11 mouse cellular contexts compared by ENCODE assay signal in genomic region chr13:57945197-57945596, GRCm38 (mm10). TPM values are rescaled to one million over a fixed set of nuclear protein-coding genes. Genes with fewer than 3 reads are reported as not detected.
A peak's percentile ranks its signal among the peaks of the same experiment; 100 is the strongest.
DNase-seq lines count a peak whose midpoint lies in the region; ATAC-seq lines count a peak whose summit lies in the region.
"Had no signal": no experiment of that assay in that cellular context is flagged by ENCODE, and none has a peak within 500 bp of the region (broad histone marks: within the 10 kb centered on the region; RNA-seq: fewer than 3 reads in every experiment).

No protein-coding gene starts in this region.

- H3K9ac ChIP-seq in hindbrain, embryonic 13.5 days, result no peak overlapping the region
- H3K9ac ChIP-seq in hindbrain, embryonic 11.5 days (ENCODE audit: low read depth, low read length), result no peak overlapping the region
- H3K9ac ChIP-seq in hindbrain, embryonic 14.5 days, result no peak overlapping the region
- H3K9ac ChIP-seq in midbrain, embryonic 15.5 days, result no peak overlapping the region
- H3K9ac ChIP-seq: heart, embryonic 12.5 days had no signal

- H3K27ac ChIP-seq in hindbrain, embryonic 13.5 days, result no peak overlapping the region
- H3K27ac ChIP-seq in hindbrain, embryonic 11.5 days (ENCODE audit: low read depth, low read length), result no peak overlapping the region
- no peak overlapping the region for H3K27ac ChIP-seq in hindbrain, embryonic 14.5 days
- no peak overlapping the region for H3K27ac ChIP-seq in midbrain, embryonic 15.5 days
- H3K27ac ChIP-seq: macrophage had no signal

- no peak overlapping the region for H3K4me3 ChIP-seq in hindbrain, embryonic 13.5 days
- no peak overlapping the region for H3K4me3 ChIP-seq in hindbrain, embryonic 11.5 days (ENCODE audit: low read depth, low read length)
- no peak overlapping the region for H3K4me3 ChIP-seq in hindbrain, embryonic 14.5 days (replicated peaks; ENCODE audit: low read length)
- H3K4me3 ChIP-seq in midbrain, embryonic 15.5 days, result no peak overlapping the region
- H3K4me3 ChIP-seq: heart, embryonic 12.5 days had no signal

- 0 out of 2 replicates have a peak, but pooled peaks have one; percentile 36 for ATAC-seq in hindbrain, embryonic 13.5 days (ENCODE audit: low FRiP score)
- no peak for ATAC-seq in hindbrain, embryonic 11.5 days (ENCODE audit: low FRiP score)
- no peak; the same call in 1 of the 2 replicates for ATAC-seq in hindbrain, embryonic 14.5 days (ENCODE audit: low FRiP score)
- no peak for ATAC-seq in erythroblast, adult 5-6 weeks (replicated peaks; ENCODE audit: low FRiP score, poor library complexity, severe bottlenecking)
- ATAC-seq in midbrain, embryonic 15.5 days (replicated peaks), result no peak

- peaks cover 50% of the 10 kb centered on the region for H3K27me3 ChIP-seq in hindbrain, embryonic 13.5 days
- H3K27me3 ChIP-seq in hindbrain, embryonic 11.5 days (ENCODE audit: control insufficient read depth, insufficient read depth, low read length), result peaks cover 6% of the 10 kb centered on the region
- 0 out of 2 replicates have a peak, but pooled peaks cover 8% of the 10 kb centered on the region for H3K27me3 ChIP-seq in hindbrain, embryonic 14.5 days (ENCODE audit: control insufficient read depth, insufficient read depth, low read length)
- no peaks in the 10 kb centered on the region for H3K27me3 ChIP-seq in midbrain, embryonic 15.5 days (replicated peaks)
- H3K27me3 ChIP-seq: heart, embryonic 12.5 days had no signal

- no peak for DNase-seq in hindbrain, embryonic 11.5 days (ENCODE audit: low spot score)
- peak; percentile 2 for DNase-seq in adrenal gland, postnatal 25 days
- DNase-seq in cerebellum, adult 18-20 months, result peak; percentile 66 to 72
- peak; percentile 52 for DNase-seq in hindbrain, embryonic 14.5 days (ENCODE audit: low spot score)
- no peak for DNase-seq in layer of hippocampus, adult 9-10 months (ENCODE audit: low spot score)
- DNase-seq: kidney, adult 9 months had no signal

- 29% methylated on average over 11 of the region's 11 CpGs for WGBS in hindbrain, embryonic 13.5 days
- WGBS in hindbrain, embryonic 11.5 days, result 62% methylated on average over 11 of the region's 11 CpGs
- WGBS in hindbrain, embryonic 14.5 days, result 39% methylated on average over 11 of the region's 11 CpGs
- 60% methylated on average over 11 of the region's 11 CpGs for WGBS in midbrain, embryonic 15.5 days

- no peak overlapping the region for H3K4me2 ChIP-seq in hindbrain, embryonic 13.5 days
- no peak overlapping the region for H3K4me2 ChIP-seq in hindbrain, embryonic 11.5 days (replicated peaks; ENCODE audit: low read depth, low read length)
- H3K4me2 ChIP-seq in hindbrain, embryonic 14.5 days (replicated peaks), result no peak overlapping the region
- no peak overlapping the region for H3K4me2 ChIP-seq in midbrain, embryonic 15.5 days
- H3K4me2 ChIP-seq: heart, embryonic 12.5 days had no signal

- no peaks in the 10 kb centered on the region for H3K36me3 ChIP-seq in hindbrain, embryonic 13.5 days
- H3K36me3 ChIP-seq in hindbrain, embryonic 11.5 days (ENCODE audit: control insufficient read depth, insufficient read depth, low read length), result no peaks in the 10 kb centered on the region
- H3K36me3 ChIP-seq in hindbrain, embryonic 14.5 days (replicated peaks; ENCODE audit: control insufficient read depth, insufficient read depth), result no peaks in the 10 kb centered on the region
- no peaks in the 10 kb centered on the region for H3K36me3 ChIP-seq in midbrain, embryonic 15.5 days (replicated peaks)
- H3K36me3 ChIP-seq: heart, embryonic 12.5 days had no signal

- no peaks in the 10 kb centered on the region for H3K9me3 ChIP-seq in hindbrain, embryonic 13.5 days
- no peaks in the 10 kb centered on the region for H3K9me3 ChIP-seq in hindbrain, embryonic 11.5 days (ENCODE audit: control insufficient read depth, low read length)
- no peaks in the 10 kb centered on the region for H3K9me3 ChIP-seq in hindbrain, embryonic 14.5 days (ENCODE audit: control insufficient read depth, low read length)
- H3K9me3 ChIP-seq in midbrain, embryonic 15.5 days, result no peaks in the 10 kb centered on the region
- H3K9me3 ChIP-seq: heart, embryonic 12.5 days had no signal

- H3K4me1 ChIP-seq in hindbrain, embryonic 13.5 days (replicated peaks), result peaks cover 22% of the 10 kb centered on the region
- H3K4me1 ChIP-seq in hindbrain, embryonic 11.5 days (replicated peaks; ENCODE audit: control insufficient read depth, insufficient read depth, low read length), result no peaks in the 10 kb centered on the region
- no peaks in the 10 kb centered on the region for H3K4me1 ChIP-seq in hindbrain, embryonic 14.5 days (replicated peaks; ENCODE audit: control insufficient read depth, insufficient read depth, low read length)
- no peaks in the 10 kb centered on the region for H3K4me1 ChIP-seq in midbrain, embryonic 15.5 days

RNA-seq across cellular contexts. Expression of gene Spock1, which starts 37.1 kb away (rescaled TPM):
- 69.4 and 70.1 TPM in 2 replicates for polyA plus RNA-seq in hindbrain, embryonic 13.5 days (2015; fragmentation: Nextera tagmentation; extraction: Ambion mirVana)
- 17.0 and 19.0 TPM in 2 replicates for polyA plus RNA-seq in hindbrain, embryonic 11.5 days (2014; fragmentation: Nextera tagmentation; extraction: Ambion mirVana)
- 7.0 and 9.5 TPM in 2 replicates for total RNA-seq in adrenal gland, postnatal 25 days (2021)
- 104 and 118 TPM in 2 replicates for polyA plus RNA-seq in hindbrain, embryonic 14.5 days (2014; fragmentation: Nextera tagmentation; extraction: Ambion mirVana)
- total RNA-seq in erythroblast, adult 5-6 weeks (2015; ENCODE audit: low replicate concordance), result not detected in 2 replicates
- not detected in 2 replicates for total RNA-seq in erythroblast, adult 5-6 weeks (2017; ENCODE audit: low replicate concordance)
- 71.0 and 74.2 TPM in 2 replicates for polyA plus RNA-seq in midbrain, embryonic 15.5 days (2015; fragmentation: Nextera tagmentation; extraction: Ambion mirVana)
- polyA plus RNA-seq: macrophage had no signal

Comparison
In these comparisons a context has a peak if more than half of its experiments do, and no peak if none do; other contexts are left out.
1. DNase-seq: peak in adrenal gland, postnatal 25 days (single experiment), cerebellum, adult 18-20 months (2 of 2) and hindbrain, embryonic 14.5 days (single experiment); none in hindbrain, embryonic 11.5 days (single experiment) and layer of hippocampus, adult 9-10 months (single experiment).